Mouse (Mus musculus) erythroid progenitor cell, adult 5-6 weeks (primary cell): ENCODE data around the gene Galnt12. TPM values are rescaled to one million over a fixed set of nuclear protein-coding genes. Genes with fewer than 3 reads are reported as not detected.

ENCODE experiments used
- ATAC-seq: replicated peaks from 2 replicates; pipeline ENCODE4 v1.8.0; 2016; ENCODE audit warnings: moderate number of reproducible peaks, mild to moderate bottlenecking, moderate TSS enrichment, inconsistent platforms; ENCODE audit not compliant: poor library complexity, low FRiP score, severe bottlenecking
- total RNA-seq, 2 experiments: library from RNA; stranded (forward) in 1 of 2; stranded (reverse) in 1 of 2; fragments of 150-400 nt in 1 of 2; fragments of 186-747, 209-891 nt in 1 of 2; gene quantifications; 2 replicates each; pipeline versions ENCODE4 v1.2.3 to v1.2.4; 2015 to 2017; ENCODE audit warnings: low replicate concordance in 2 of 2

The Galnt12 gene
- total RNA-seq, 2 experiments from 2014 or later, result not detected

GRCm38 (mm10) chr4:47143849-47144248 is 52.1 kb downstream of the Galnt12 start:
- ATAC-seq, result no peak

- ATAC-seq, result no peak
These were observed 53.6 kb downstream of the Galnt12 start for GRCm38 (mm10) chr4:47145341-47145740.

- no peak for ATAC-seq
These were observed 54.9 kb downstream of the Galnt12 start for GRCm38 (mm10) chr4:47146561-47146960.

GRCm38 (mm10) chr4:47149963-47150362 is 58.3 kb downstream of the Galnt12 start:
- ATAC-seq, result no peak

- ATAC-seq, result no peak
These were observed 59.1 kb downstream of the Galnt12 start for GRCm38 (mm10) chr4:47150806-47151205.

- ATAC-seq, result no peak
These were observed 60.0 kb downstream of the Galnt12 start for GRCm38 (mm10) chr4:47151553-47152183.

- ATAC-seq, result no peak
These were observed 69.5 kb downstream of the Galnt12 start for GRCm38 (mm10) chr4:47161103-47161755.

- ATAC-seq, result no peak
These were observed 70.3 kb downstream of the Galnt12 start for GRCm38 (mm10) chr4:47161756-47162587.

- ATAC-seq, result no peak
These were observed 80.6 kb downstream of the Galnt12 start for GRCm38 (mm10) chr4:47172314-47172713.

Other genes starting within 250 kb of the Galnt12 start
- not detected in 2 replicates for gene Gabbr2, start 100.0 kb upstream of the Galnt12 start, total RNA-seq (2015; ENCODE audit: low replicate concordance)
- 0.38 and 1.2 TPM in 2 replicates for gene Gabbr2, start 100.0 kb upstream of the Galnt12 start, total RNA-seq (2017; ENCODE audit: low replicate concordance)
- not detected in 2 replicates for gene Anks6, start 34.5 kb upstream of the Galnt12 start, total RNA-seq (2015; ENCODE audit: low replicate concordance)
- gene Anks6, start 34.5 kb upstream of the Galnt12 start, total RNA-seq (2017; ENCODE audit: low replicate concordance), result not detected in 2 replicates
- not detected in 2 replicates for gene Col15a1, start 116.3 kb downstream of the Galnt12 start, total RNA-seq (2015; ENCODE audit: low replicate concordance)
- not detected in 2 replicates for gene Col15a1, start 116.3 kb downstream of the Galnt12 start, total RNA-seq (2017; ENCODE audit: low replicate concordance)